Mouse (Mus musculus) left cerebral cortex, postnatal 4 days (tissue): ENCODE measurements around the gene Etfb. TPM values are rescaled to one million over a fixed set of nuclear protein-coding genes. Genes with fewer than 3 reads are reported as not detected.

Experiments
- DNase-seq: peaks from one replicate; pipeline ENCODE4 v3.0.0-alpha.2; 2022
- intact Hi-C: fragments of 180-260 bp; cut with DNase I; formaldehyde crosslinking; loops from one replicate; pipeline ENCODE4 v1.15.1; 2025
- microRNA-seq: library from miRNA; unstranded; fragments of <30 nt; microRNA quantifications from one replicate; pipeline ENCODE4 v1.2.0, GENCODE M21; 2022
- total RNA-seq, 2 experiments: library from RNA; stranded (reverse); gene quantifications; 2 replicates each; pipeline ENCODE4 v1.2.3; 2021

Gene Etfb
- total RNA-seq, 2 experiments from 2014 or later, result 44.7 to 47.5 TPM

- intact Hi-C loops, result no loop called here
- no peak for DNase-seq
Measured at GRCm38 (mm10) chr7:43490861-43491260, 47.0 kb downstream of the Etfb start.

- intact Hi-C loops, result no loop called here
- peak; percentile 78 for DNase-seq
Measured at GRCm38 (mm10) chr7:43495343-43496021, 51.6 kb downstream of the Etfb start.

Small RNA genes lying within 50 kb of the gene (microRNA-seq; reads per million reads assigned to microRNA genes)
- 1.2 reads per million for gene Mir7051

Other genes starting within 250 kb of the Etfb start
- 10 to 100 TPM; 26.3 to 27.8 TPM for gene Zfp715, start 130.8 kb upstream of the Etfb start, total RNA-seq
- under 1 TPM; 0.16 to 0.26 TPM for gene Siglecf, start 92.7 kb upstream of the Etfb start, total RNA-seq
- gene Siglecg, start 35.9 kb upstream of the Etfb start, total RNA-seq, result not detected
- gene Lim2, start 16.4 kb upstream of the Etfb start, total RNA-seq, result not detected
- not detected for gene Nkg7, start 7.0 kb upstream of the Etfb start, total RNA-seq
- gene Cldnd2, start 3.3 kb upstream of the Etfb start, total RNA-seq, result not detected
- gene Gm45233, start within 50 bp of the Etfb start, total RNA-seq, result 1 to 10 TPM in 1 of 2 experiments, not detected in 1; 2.1 TPM
- 1 to 10 TPM; 5.4 to 7.5 TPM for gene Vsig10l, start 19.1 kb downstream of the Etfb start, total RNA-seq
- gene Iglon5, start 46.0 kb downstream of the Etfb start, total RNA-seq, result 10 to 100 TPM; 57.1 to 59.1 TPM
- not detected for gene 4931406B18Rik, start 61.9 kb downstream of the Etfb start, total RNA-seq
- gene Cd33, start 100.3 kb downstream of the Etfb start, total RNA-seq, result 1 to 10 TPM; 2.3 to 2.5 TPM
- 1 to 10 TPM; 7.5 to 9.7 TPM for gene Zfp658, start 118.2 kb downstream of the Etfb start, total RNA-seq
- 10 to 100 TPM; 18.5 to 19.9 TPM for gene Zfp719, start 135.5 kb downstream of the Etfb start, total RNA-seq
- gene Zfp819, start 163.1 kb downstream of the Etfb start, total RNA-seq, result under 1 TPM in 1 of 2 experiments, not detected in 1; 0.34 TPM
- under 1 TPM in 1 of 2 experiments, not detected in 1; 0.24 TPM for gene Ceacam18, start 190.6 kb downstream of the Etfb start, total RNA-seq
- gene Siglece, start 216.1 kb downstream of the Etfb start, total RNA-seq, result under 1 TPM; 0.24 to 0.80 TPM
- gene Ctu1, start 227.9 kb downstream of the Etfb start, total RNA-seq, result 10 to 100 TPM; 20.8 to 22.5 TPM
- gene Klk14, start 246.3 kb downstream of the Etfb start, total RNA-seq, result under 1 TPM in 1 of 2 experiments, not detected in 1; 0.28 TPM